Mouse (Mus musculus) midbrain, postnatal 0 days (tissue): ENCODE measurements around the gene Tada1. TPM values are rescaled to one million over a fixed set of nuclear protein-coding genes. Genes with fewer than 3 reads are reported as not detected.

ENCODE experiments used
- ATAC-seq: fragments of 200-750 bp; cut with Nextera tagmentation; 2 replicates; pipeline ENCODE4 v1.8.0; 2017; ENCODE audit warnings: moderate number of reproducible peaks, mild to moderate bottlenecking, moderate TSS enrichment, moderate library complexity; ENCODE audit not compliant: low FRiP score
- DNase-seq: peaks from one replicate; pipeline ENCODE4 v3.0.0-alpha.2; 2015; ENCODE audit warnings: low spot score
- H3K27ac ChIP-seq: fragments of 300-500 bp; sonication (generic); 2 replicates; pipeline ENCODE4 v1.5.1; 2014; ENCODE audit warnings: low read depth, mild to moderate bottlenecking, low read length, mixed read lengths
- H3K27me3 ChIP-seq: fragments of 300-500 bp; sonication (generic); 2 replicates; pipeline ENCODE4 v1.6.1; 2014; ENCODE audit warnings: low read length, control low read depth, mixed read lengths; ENCODE audit not compliant: insufficient read depth
- H3K36me3 ChIP-seq: fragments of 300-500 bp; sonication (generic); 2 replicates; pipeline ENCODE4 v1.6.1; 2014; ENCODE audit warnings: low read length, control low read depth, mixed read lengths; ENCODE audit not compliant: insufficient read depth
- H3K4me1 ChIP-seq: fragments of 300-500 bp; sonication (generic); 2 replicates; pipeline ENCODE4 v1.6.1; 2014; ENCODE audit warnings: mild to moderate bottlenecking, control low read depth, antibody characterized with exemption, low read length, mixed read lengths; ENCODE audit not compliant: insufficient read depth
- H3K4me2 ChIP-seq: fragments of 300-500 bp; sonication (generic); 2 replicates; pipeline ENCODE4 v1.6.1; 2014; ENCODE audit warnings: low read depth, mild to moderate bottlenecking, low read length, mixed read lengths; ENCODE audit not compliant: poor library complexity, severe bottlenecking
- H3K4me3 ChIP-seq: fragments of 300-500 bp; sonication (generic); 2 replicates; pipeline ENCODE4 v1.5.1; 2014; ENCODE audit warnings: low read depth, mild to moderate bottlenecking, low read length, moderate library complexity
- H3K9ac ChIP-seq: fragments of 300-500 bp; sonication (generic); replicated peaks from 2 replicates; pipeline ENCODE4 v1.6.1; 2014; ENCODE audit warnings: mild to moderate bottlenecking, low read length, moderate library complexity, mixed read lengths; ENCODE audit not compliant: poor library complexity, severe bottlenecking
- H3K9me3 ChIP-seq: fragments of 300-500 bp; sonication (generic); 2 replicates; pipeline ENCODE4 v1.6.1; 2016; ENCODE audit warnings: low read length, control low read depth
- CTCF ChIP-seq: IDR thresholded peaks from 2 replicates; pipeline ENCODE4 v1.5.1; 2016; ENCODE audit warnings: antibody characterized with exemption, mild to moderate bottlenecking
- WGBS: fragments of 180-500 bp; shearing (Covaris S2); extraction: QIAGEN DNeasy Blood & Tissue Kit; methylation state at CpG from one replicate; pipeline ENCODE4 v1.1.7; 2014; 5-methylcytosine and 5-hydroxymethylcytosine counted together
- polyA plus RNA-seq: library from polyadenylated mRNA; unstranded; fragments of >200 nt; fragmentation: Nextera tagmentation; extraction: Ambion mirVana; gene quantifications from 2 replicates; pipeline ENCODE4 v1.2.1, GENCODE M21; 2015
- total RNA-seq: library from RNA; depleted of rRNA; stranded (reverse); fragments of >200 nt; gene quantifications from 2 replicates; pipeline ENCODE4 v1.2.3, GENCODE M21; 2014

Tada1 gene
- total and polyA plus RNA-seq, 2 experiments from 2014 or later, result 57.1 to 64.7 TPM

- TF ChIP-seq CTCF, result peak; percentile 29; the same call in 1 of the 2 replicates
- WGBS, result 1% methylated on average over 40 of the region's 41 CpGs
- no peaks in the 10 kb centered on the region for H3K27me3 ChIP-seq
- H3K9ac ChIP-seq, result peak overlapping the region; percentile 77
- ATAC-seq (peak; percentile 24), DNase-seq (peak; percentile 75)
- H3K4me2 ChIP-seq, result peak overlapping the region; percentile 72
- H3K4me3 ChIP-seq, result peak overlapping the region; percentile 97
- no peaks in the 10 kb centered on the region for H3K9me3 ChIP-seq
- no peaks in the 10 kb centered on the region for H3K4me1 ChIP-seq
- H3K27ac ChIP-seq, result peak overlapping the region; percentile 89
- peaks cover 13% of the 10 kb centered on the region for H3K36me3 ChIP-seq
Measured at GRCm38 (mm10) chr1:166379630-166380231, 834 bp downstream of the Tada1 start.

GRCm38 (mm10) chr1:166381336-166381735, 2.4 kb downstream of the Tada1 start:
- H3K9ac ChIP-seq, result peak overlapping the region; percentile 29; the same call in 1 of the 2 replicates
- no peak overlapping the region for H3K4me2 ChIP-seq
- H3K36me3 ChIP-seq, result peaks cover 25% of the 10 kb centered on the region
- H3K27ac ChIP-seq, result no peak overlapping the region
- H3K27me3 ChIP-seq, result no peaks in the 10 kb centered on the region
- no peaks in the 10 kb centered on the region for H3K9me3 ChIP-seq
- no peak overlapping the region for H3K4me3 ChIP-seq
- no peaks in the 10 kb centered on the region for H3K4me1 ChIP-seq
- no peak for TF ChIP-seq CTCF
- 90% methylated on average over 10 of the region's 10 CpGs for whole genome bisulfite sequencing
- ATAC-seq (no peak), DNase-seq (no peak)

GRCm38 (mm10) chr1:166381821-166382220, 2.9 kb downstream of the Tada1 start:
- 72% methylated on average over 5 of the region's 5 CpGs for WGBS
- H3K27me3 ChIP-seq, result no peaks in the 10 kb centered on the region

GRCm38 (mm10) chr1:166382626-166383025, 3.7 kb downstream of the Tada1 start:
- Histone ChIP-seq H3K27me3 (no peaks in the 10 kb centered on the region), H3K4me1 (no peaks in the 10 kb centered on the region), H3K36me3 (peaks cover 34% of the 10 kb centered on the region), H3K4me3 (no peak overlapping the region), H3K9ac (no peak overlapping the region), H3K4me2 (no peak overlapping the region), H3K9me3 (no peaks in the 10 kb centered on the region), H3K27ac (no peak overlapping the region)
- WGBS, result 95% methylated on average over 4 of the region's 4 CpGs
- no peak for DNase-seq
- ATAC-seq, result no peak
- TF ChIP-seq CTCF, result no peak; the same call in 1 of the 2 replicates

More at GRCm38 (mm10) chr1:166381821-166382220, 2.9 kb downstream of the Tada1 start:
- no peaks in the 10 kb centered on the region for H3K9me3 ChIP-seq
- no peak overlapping the region for H3K4me2 ChIP-seq
- no peaks in the 10 kb centered on the region for H3K4me1 ChIP-seq
- no peak overlapping the region for H3K4me3 ChIP-seq
- no peak overlapping the region for H3K27ac ChIP-seq
- TF ChIP-seq CTCF, result no peak
- H3K9ac ChIP-seq, result no peak overlapping the region
- ATAC-seq (no peak), DNase-seq (no peak)
- H3K36me3 ChIP-seq, result peaks cover 28% of the 10 kb centered on the region

- Histone ChIP-seq H3K27me3 (no peaks in the 10 kb centered on the region), H3K36me3 (peaks cover 51% of the 10 kb centered on the region), H3K27ac (no peak overlapping the region), H3K4me2 (no peak overlapping the region), H3K9me3 (no peaks in the 10 kb centered on the region), H3K4me1 (no peaks in the 10 kb centered on the region), H3K4me3 (no peak overlapping the region), H3K9ac (no peak overlapping the region)
- 95% methylated on average over 10 of the region's 10 CpGs for WGBS
- no peak for ATAC-seq
- DNase-seq, result no peak
- TF ChIP-seq CTCF, result no peak
Measured at GRCm38 (mm10) chr1:166384614-166385013, 5.7 kb downstream of the Tada1 start.

GRCm38 (mm10) chr1:166385431-166385830, 6.5 kb downstream of the Tada1 start:
- Histone ChIP-seq H3K9ac (no peak overlapping the region), H3K27me3 (no peaks in the 10 kb centered on the region), H3K4me1 (no peaks in the 10 kb centered on the region), H3K36me3 (peaks cover 59% of the 10 kb centered on the region), H3K9me3 (no peaks in the 10 kb centered on the region), H3K27ac (no peak overlapping the region), H3K4me3 (no peak overlapping the region), H3K4me2 (no peak overlapping the region)
- 87% methylated on average over 5 of the region's 5 CpGs for WGBS
- TF ChIP-seq CTCF, result no peak
- DNase-seq (no peak), ATAC-seq (no peak)
